Mouse (Mus musculus): ENCODE measurements at regions not wholly inside any gene's neighbourhood (a gene's known extent, or its start where the extent isn't known, plus 50 kb on each side); places are given as distances from the start of the nearest gene placed in this dataset.

GRCm38 (mm10) chr10:117566648-117567378 lies 62.5 kb upstream of the Cpm start:
- TF ChIP-seq CTCF (IDR thresholded peaks at IDR 0.05; ENCODE audit: borderline replicate concordance, insufficient read depth, low read length) (no peak), POLR2A (IDR thresholded peaks at IDR 0.05; ENCODE audit: low read depth, low read length) (no peak)
